Mouse (Mus musculus) testis, adult 2 months (tissue): ENCODE results near the gene Raet1e.

Experiments used
- CTCF ChIP-seq: fragments of 200-500 bp; IDR thresholded peaks from 2 replicates; pipeline ENCODE4 v1.5.1; 2012; ENCODE audit warnings: low read depth, mild to moderate bottlenecking, inconsistent platforms, low read length, moderate library complexity; ENCODE audit not compliant: control insufficient read depth, insufficient read depth, insufficient replicate concordance
- POLR2A ChIP-seq: fragments of 200-500 bp; IDR thresholded peaks from 2 replicates; pipeline ENCODE4 v1.6.1; 2012; ENCODE audit warnings: low read depth, mild to moderate bottlenecking, inconsistent platforms, low read length, moderate library complexity; ENCODE audit not compliant: control insufficient read depth

GRCm38 (mm10) chr10:22306452-22306851 is 148.1 kb downstream of the Raet1e start:
- TF ChIP-seq POLR2A (no peak), CTCF (no peak)
